In genomic region chr4:140854455-140854864, GRCm38 (mm10) we compare ENCODE assay signal across 12 mouse cellular contexts. TPM values are rescaled to one million over a fixed set of nuclear protein-coding genes. Genes with fewer than 3 reads are reported as not detected.
A peak's percentile ranks its signal among the peaks of the same experiment; 100 is the strongest.
DNase-seq lines count a peak whose midpoint lies in the region; ATAC-seq and TF ChIP-seq lines count a peak whose summit lies in the region.
"Had no signal": no experiment of that assay in that cellular context is flagged by ENCODE, and none has a peak within 500 bp of the region (broad histone marks: within the 10 kb centered on the region; RNA-seq: fewer than 3 reads in every experiment).

No protein-coding gene starts in this region.

- H3K27ac ChIP-seq in bone marrow, adult 2 months (ENCODE audit: control insufficient read depth, insufficient read depth, low read depth, low read length, poor library complexity): peak overlapping the region; percentile 82

- H3K4me3 ChIP-seq in bone marrow, adult 2 months (replicated peaks; ENCODE audit: control insufficient read depth, low read depth, low read length): no peak overlapping the region

- intact Hi-C loops in heart, postnatal 10 days (cut with DNase I): no loop called here
- intact Hi-C loops in left cerebral cortex, postnatal 10 days (cut with DNase I): no loop called here

- WGBS in bone marrow, adult 2 months: 65% methylated on average over 10 of the region's 10 CpGs

- no peak for TF ChIP-seq POLR2A in bone marrow, adult 2 months (IDR thresholded peaks at IDR 0.05; ENCODE audit: borderline replicate concordance, control insufficient read depth, low read depth, low read length)

- TF ChIP-seq CTCF in bone marrow, adult 2 months (IDR thresholded peaks at IDR 0.05; ENCODE audit: control insufficient read depth, insufficient read depth, low read length): no peak

- DNase-seq in heart, postnatal 10 days: peak; percentile 24 to 27
- DNase-seq in heart, adult 8-10 months (ENCODE audit: low spot score): no peak
- DNase-seq in left cerebral cortex, postnatal 10 days (ENCODE audit: extremely low spot score in 1 of 2, low spot score in 2 of 2): no peak
- no peak for DNase-seq in kidney, postnatal 25 days
- DNase-seq in layer of hippocampus, adult 9-10 months (ENCODE audit: low spot score): no peak
- DNase-seq: gastrocnemius, postnatal 14 days; lung, postnatal 10 days; right cerebral cortex, postnatal 25 days had no signal

- peak; percentile 82 for ATAC-seq in erythroid progenitor cell, adult 5-6 weeks (replicated peaks; ENCODE audit: low FRiP score, poor library complexity, severe bottlenecking)
- ATAC-seq in megakaryocyte progenitor cell, adult 5-6 weeks (replicated peaks; ENCODE audit: poor library complexity): peak; percentile 69

- peaks cover 16% of the 10 kb centered on the region for H3K4me1 ChIP-seq in bone marrow, adult 2 months (ENCODE audit: control insufficient read depth, insufficient read depth, low read length)

RNA-seq across cellular contexts. Expression of gene Padi1, which starts 8.9 kb away (rescaled TPM):
- not detected for total RNA-seq in heart, postnatal 10 days (2021)
- not detected for total RNA-seq in heart, adult 8-10 months (2022)
- polyA plus RNA-seq in bone marrow, adult 2 months (2011; ENCODE audit: insufficient read depth, insufficient read length, low replicate concordance, missing spikeins): not detected in 2 replicates
- not detected in 2 replicates for total RNA-seq in erythroid progenitor cell, adult 5-6 weeks (2015; ENCODE audit: low replicate concordance)
- not detected in 2 replicates for total RNA-seq in erythroid progenitor cell, adult 5-6 weeks (2017; ENCODE audit: low replicate concordance)
- 0.05 TPM in 2 replicates for total RNA-seq in megakaryocyte progenitor cell, adult 5-6 weeks (2015)
- not detected in 2 replicates for total RNA-seq in megakaryocyte progenitor cell, adult 5-6 weeks (2017)
- under 1 TPM; 0.11 to 0.14 TPM for total RNA-seq in left cerebral cortex, postnatal 10 days (2021)

RNA-seq across cellular contexts. Expression of gene Padi3, which starts 44.0 kb away (rescaled TPM):
- total RNA-seq in heart, postnatal 10 days (2021): under 1 TPM; 0.12 TPM
- under 1 TPM; 0.09 to 0.34 (median 0.13) TPM for total RNA-seq in heart, adult 8-10 months (2022)
- polyA plus RNA-seq in bone marrow, adult 2 months (2011; ENCODE audit: insufficient read depth, insufficient read length, low replicate concordance, missing spikeins): 1.1 TPM in 1 of 2 replicates, not detected in the other
- total RNA-seq in erythroid progenitor cell, adult 5-6 weeks (2015; ENCODE audit: low replicate concordance): not detected in 2 replicates
- total RNA-seq in erythroid progenitor cell, adult 5-6 weeks (2017; ENCODE audit: low replicate concordance): not detected in 2 replicates
- not detected in 2 replicates for total RNA-seq in megakaryocyte progenitor cell, adult 5-6 weeks (2015)
- 0.07 and 0.46 TPM in 2 replicates for total RNA-seq in megakaryocyte progenitor cell, adult 5-6 weeks (2017)
- total RNA-seq in left cerebral cortex, postnatal 10 days (2021): not detected
- total RNA-seq: layer of hippocampus, adult 8-10 months had no signal

RNA-seq across cellular contexts. Expression of gene Padi2, which starts 51.7 kb away (rescaled TPM):
- 1 to 10 TPM in 1 of 2 experiments, under 1 TPM in 1; 0.65 to 1.1 TPM for total RNA-seq in heart, postnatal 10 days (2021)
- total RNA-seq in heart, adult 8-10 months (2022): 1 to 10 TPM in 3 of 4 experiments, under 1 TPM in 1; 0.72 to 1.3 (median 1.2) TPM
- 5.6 and 11.4 TPM in 2 replicates for polyA plus RNA-seq in bone marrow, adult 2 months (2011; ENCODE audit: insufficient read depth, insufficient read length, low replicate concordance, missing spikeins)
- 1.1 and 3.4 TPM in 2 replicates for total RNA-seq in erythroid progenitor cell, adult 5-6 weeks (2015; ENCODE audit: low replicate concordance)
- total RNA-seq in erythroid progenitor cell, adult 5-6 weeks (2017; ENCODE audit: low replicate concordance): 1.3 and 3.5 TPM in 2 replicates
- 5.5 and 5.7 TPM in 2 replicates for total RNA-seq in megakaryocyte progenitor cell, adult 5-6 weeks (2015)
- 4.8 and 5.0 TPM in 2 replicates for total RNA-seq in megakaryocyte progenitor cell, adult 5-6 weeks (2017)
- 1 to 10 TPM; 3.3 to 4.9 TPM for total RNA-seq in left cerebral cortex, postnatal 10 days (2021)

Comparison
In these comparisons a context has a peak if more than half of its experiments do, and no peak if none do; other contexts are left out.
1. DNase-seq: peak in heart, postnatal 10 days (2 of 2); none in heart, adult 8-10 months (single experiment), left cerebral cortex, postnatal 10 days (0 of 2), kidney, postnatal 25 days (0 of 2) and layer of hippocampus, adult 9-10 months (single experiment).